Mouse (Mus musculus) cerebellum, adult 11 months (tissue): ENCODE measurements around the gene Ing1.
A peak's percentile ranks its signal among the peaks of the same experiment; 100 is the strongest.
"Not testable (repeated sequence)": the region's sequence is repeated elsewhere in the genome, so short reads cannot be mapped to it uniquely, and the experiment has no call there.

Experiments
- DNase-seq: peaks from one replicate; pipeline ENCODE4 v3.0.0; 2022

The Ing1 gene

GRCm38 (mm10) chr8:11551497-11551896, 3.9 kb upstream of the Ing1 start:
- DNase-seq: not testable (repeated sequence)

GRCm38 (mm10) chr8:11552390-11552789, 3.0 kb upstream of the Ing1 start:
- no peak for DNase-seq

GRCm38 (mm10) chr8:11555720-11556591, 585 bp downstream of the Ing1 start:
- DNase-seq: peak; percentile 99

- peak; percentile 60 for DNase-seq
These were observed 1.5 kb downstream of the Ing1 start for GRCm38 (mm10) chr8:11556691-11557423.

GRCm38 (mm10) chr8:11557424-11557767, 2.0 kb downstream of the Ing1 start:
- no peak for DNase-seq

GRCm38 (mm10) chr8:11557768-11558629, 2.6 kb downstream of the Ing1 start:
- peak; percentile 97 for DNase-seq

GRCm38 (mm10) chr8:11559511-11559910, 4.1 kb downstream of the Ing1 start:
- no peak for DNase-seq

GRCm38 (mm10) chr8:11560220-11560619, 4.8 kb downstream of the Ing1 start:
- DNase-seq: no peak

GRCm38 (mm10) chr8:11564236-11564635, 8.9 kb downstream of the Ing1 start:
- no peak for DNase-seq

GRCm38 (mm10) chr8:11564721-11565120, 9.3 kb downstream of the Ing1 start:
- DNase-seq: no peak

- not testable (repeated sequence) for DNase-seq
These were observed 12.8 kb downstream of the Ing1 start for GRCm38 (mm10) chr8:11568193-11568592.

GRCm38 (mm10) chr8:11569260-11570097, 14.1 kb downstream of the Ing1 start:
- no peak for DNase-seq

- DNase-seq: no peak
These were observed 15.4 kb downstream of the Ing1 start for GRCm38 (mm10) chr8:11570742-11571141.

GRCm38 (mm10) chr8:11571950-11572349, 16.6 kb downstream of the Ing1 start:
- DNase-seq: no peak

- DNase-seq: no peak
These were observed 17.1 kb downstream of the Ing1 start for GRCm38 (mm10) chr8:11572428-11572827.

GRCm38 (mm10) chr8:11574911-11575603, 19.7 kb downstream of the Ing1 start:
- no peak for DNase-seq

GRCm38 (mm10) chr8:11575604-11576384, 20.4 kb downstream of the Ing1 start:
- no peak for DNase-seq

- DNase-seq: no peak
These were observed 30.4 kb downstream of the Ing1 start for GRCm38 (mm10) chr8:11585513-11586373.

GRCm38 (mm10) chr8:11586374-11586745, 31.0 kb downstream of the Ing1 start:
- DNase-seq: no peak

GRCm38 (mm10) chr8:11591837-11592236, 36.5 kb downstream of the Ing1 start:
- no peak for DNase-seq
